Mouse (Mus musculus): ENCODE results near the gene Cab39l. TPM values are rescaled to one million over a fixed set of nuclear protein-coding genes. Genes with fewer than 3 reads are reported as not detected.

The Cab39l gene
- polyA plus RNA-seq, 1 experiment from 2014 or later, result 26.5 TPM

GRCm38 (mm10) chr14:59530801-59531200 lies 90.0 kb downstream of the Cab39l start:
- H3K4me3 ChIP-seq (replicated peaks; ENCODE audit: low read depth, low read length), result no peak overlapping the region
- no peak overlapping the region for H3K9ac ChIP-seq (replicated peaks; ENCODE audit: low read length)
- H3K36me3 ChIP-seq (ENCODE audit: control insufficient read depth, insufficient read depth, low read length), result no peaks in the 10 kb centered on the region
- no peaks in the 10 kb centered on the region for H3K4me1 ChIP-seq (ENCODE audit: control insufficient read depth, insufficient read depth, low read length)
- no peak for ATAC-seq (ENCODE audit: low FRiP score, low TSS enrichment)
- H3K27ac ChIP-seq (replicated peaks; ENCODE audit: low read depth, low read length), result no peak overlapping the region
- no peak overlapping the region for H3K4me2 ChIP-seq (ENCODE audit: low read length)
- WGBS, result 91% methylated on average over 1 of the region's 1 CpGs
- H3K27me3 ChIP-seq (ENCODE audit: control insufficient read depth, insufficient read depth, low read length), result no peaks in the 10 kb centered on the region
- no peak for DNase-seq
- no peaks in the 10 kb centered on the region for H3K9me3 ChIP-seq (ENCODE audit: control insufficient read depth, low read length)

DNA sequence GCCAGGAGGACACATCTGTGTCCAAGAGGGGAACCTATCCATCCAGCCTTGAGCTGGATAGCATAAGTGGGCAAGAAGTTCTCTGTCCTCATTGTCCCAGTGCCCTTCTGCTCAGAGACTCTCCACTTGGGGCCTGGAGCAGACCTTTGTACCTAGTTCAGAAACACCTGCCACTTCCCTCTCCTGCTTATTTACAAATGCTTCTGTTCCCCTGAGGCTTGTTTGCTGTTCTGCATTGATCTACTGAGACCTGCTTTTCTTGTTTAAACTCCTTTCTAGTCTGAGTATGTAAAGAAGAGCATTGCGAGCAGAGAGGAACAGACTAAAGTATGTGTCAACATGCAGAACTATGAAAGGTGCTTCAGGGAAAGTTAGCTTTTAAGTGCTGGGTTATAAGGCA lies 92.2 kb downstream of the Cab39l start:
- H3K27ac ChIP-seq (replicated peaks; ENCODE audit: low read depth, low read length), result no peak overlapping the region
- DNase-seq, result no peak
- H3K27me3 ChIP-seq (ENCODE audit: control insufficient read depth, insufficient read depth, low read length), result no peaks in the 10 kb centered on the region
- H3K4me2 ChIP-seq (ENCODE audit: low read length), result no peak overlapping the region
- 83% methylated on average over 1 of the region's 1 CpGs for WGBS
- ATAC-seq (ENCODE audit: low FRiP score, low TSS enrichment), result no peak
- H3K36me3 ChIP-seq (ENCODE audit: control insufficient read depth, insufficient read depth, low read length), result no peaks in the 10 kb centered on the region
- H3K4me3 ChIP-seq (replicated peaks; ENCODE audit: low read depth, low read length), result no peak overlapping the region
- H3K4me1 ChIP-seq (ENCODE audit: control insufficient read depth, insufficient read depth, low read length), result no peaks in the 10 kb centered on the region
- H3K9me3 ChIP-seq (ENCODE audit: control insufficient read depth, low read length), result no peaks in the 10 kb centered on the region
- H3K9ac ChIP-seq (replicated peaks; ENCODE audit: low read length), result no peak overlapping the region

GRCm38 (mm10) chr14:59533908-59534307 lies 93.1 kb downstream of the Cab39l start:
- Histone ChIP-seq H3K4me3 (replicated peaks; ENCODE audit: low read depth, low read length) (no peak overlapping the region), H3K4me2 (ENCODE audit: low read length) (no peak overlapping the region), H3K27me3 (ENCODE audit: control insufficient read depth, insufficient read depth, low read length) (no peaks in the 10 kb centered on the region), H3K36me3 (ENCODE audit: control insufficient read depth, insufficient read depth, low read length) (no peaks in the 10 kb centered on the region), H3K27ac (replicated peaks; ENCODE audit: low read depth, low read length) (no peak overlapping the region), H3K9me3 (ENCODE audit: control insufficient read depth, low read length) (no peaks in the 10 kb centered on the region), H3K9ac (replicated peaks; ENCODE audit: low read length) (no peak overlapping the region), H3K4me1 (ENCODE audit: control insufficient read depth, insufficient read depth, low read length) (no peaks in the 10 kb centered on the region)
- peak; percentile 6 for DNase-seq
- no peak for ATAC-seq (ENCODE audit: low FRiP score, low TSS enrichment)

GRCm38 (mm10) chr14:59537829-59538432 lies 97.2 kb downstream of the Cab39l start:
- no peak overlapping the region for H3K4me3 ChIP-seq (replicated peaks; ENCODE audit: low read depth, low read length)
- WGBS, result 93% methylated on average over 4 of the region's 4 CpGs
- H3K4me1 ChIP-seq (ENCODE audit: control insufficient read depth, insufficient read depth, low read length), result no peaks in the 10 kb centered on the region
- H3K9me3 ChIP-seq (ENCODE audit: control insufficient read depth, low read length), result no peaks in the 10 kb centered on the region
- no peak overlapping the region for H3K9ac ChIP-seq (replicated peaks; ENCODE audit: low read length)
- 0 out of 2 replicates have a peak, but pooled peaks cover 4% of the 10 kb centered on the region for H3K36me3 ChIP-seq (ENCODE audit: control insufficient read depth, insufficient read depth, low read length)
- no peak overlapping the region for H3K4me2 ChIP-seq (ENCODE audit: low read length)
- no peak overlapping the region for H3K27ac ChIP-seq (replicated peaks; ENCODE audit: low read depth, low read length)
- no peak for ATAC-seq (ENCODE audit: low FRiP score, low TSS enrichment)
- no peaks in the 10 kb centered on the region for H3K27me3 ChIP-seq (ENCODE audit: control insufficient read depth, insufficient read depth, low read length)
- DNase-seq, result no peak

- Histone ChIP-seq H3K27ac (replicated peaks; ENCODE audit: low read depth, low read length) (no peak overlapping the region), H3K27me3 (ENCODE audit: control insufficient read depth, insufficient read depth, low read length) (no peaks in the 10 kb centered on the region), H3K9ac (replicated peaks; ENCODE audit: low read length) (no peak overlapping the region), H3K4me1 (ENCODE audit: control insufficient read depth, insufficient read depth, low read length) (no peaks in the 10 kb centered on the region), H3K4me3 (replicated peaks; ENCODE audit: low read depth, low read length) (no peak overlapping the region), H3K4me2 (ENCODE audit: low read length) (no peak overlapping the region), H3K36me3 (ENCODE audit: control insufficient read depth, insufficient read depth, low read length) (0 out of 2 replicates have a peak, but pooled peaks cover 4% of the 10 kb centered on the region), H3K9me3 (ENCODE audit: control insufficient read depth, low read length) (no peaks in the 10 kb centered on the region)
- ATAC-seq (ENCODE audit: low FRiP score, low TSS enrichment), result no peak
- 89% methylated on average over 2 of the region's 2 CpGs for WGBS
- no peak for DNase-seq
These were observed 99.5 kb downstream of the Cab39l start for GRCm38 (mm10) chr14:59540230-59540629.

DNA sequence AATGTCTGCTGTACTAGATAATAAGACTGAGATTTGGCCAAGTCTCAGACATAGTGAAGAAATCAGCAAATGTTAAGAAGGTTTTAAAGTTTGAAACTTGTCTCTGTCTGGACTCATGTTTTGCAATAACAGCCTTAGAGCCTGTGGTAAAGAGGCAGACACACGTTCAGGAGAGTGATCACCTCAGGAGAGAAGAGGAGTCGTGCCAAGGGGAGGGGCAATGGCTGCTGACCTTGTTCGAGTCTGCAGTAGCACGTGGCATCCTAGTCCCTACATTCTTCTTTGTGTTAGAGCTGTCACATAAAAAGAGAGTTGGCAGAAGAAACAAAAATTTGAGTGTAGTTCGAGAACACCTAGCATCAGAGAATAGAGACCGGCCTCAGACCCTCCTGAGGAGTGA lies 100.0 kb downstream of the Cab39l start:
- DNase-seq (no peak), ATAC-seq (ENCODE audit: low FRiP score, low TSS enrichment) (no peak)
- Histone ChIP-seq H3K4me2 (ENCODE audit: low read length) (no peak overlapping the region), H3K27me3 (ENCODE audit: control insufficient read depth, insufficient read depth, low read length) (no peaks in the 10 kb centered on the region), H3K4me3 (replicated peaks; ENCODE audit: low read depth, low read length) (no peak overlapping the region), H3K36me3 (ENCODE audit: control insufficient read depth, insufficient read depth, low read length) (0 out of 2 replicates have a peak, but pooled peaks cover 4% of the 10 kb centered on the region), H3K4me1 (ENCODE audit: control insufficient read depth, insufficient read depth, low read length) (no peaks in the 10 kb centered on the region), H3K9ac (replicated peaks; ENCODE audit: low read length) (no peak overlapping the region), H3K27ac (replicated peaks; ENCODE audit: low read depth, low read length) (no peak overlapping the region), H3K9me3 (ENCODE audit: control insufficient read depth, low read length) (no peaks in the 10 kb centered on the region)
- WGBS, result 88% methylated on average over 6 of the region's 6 CpGs

DNA sequence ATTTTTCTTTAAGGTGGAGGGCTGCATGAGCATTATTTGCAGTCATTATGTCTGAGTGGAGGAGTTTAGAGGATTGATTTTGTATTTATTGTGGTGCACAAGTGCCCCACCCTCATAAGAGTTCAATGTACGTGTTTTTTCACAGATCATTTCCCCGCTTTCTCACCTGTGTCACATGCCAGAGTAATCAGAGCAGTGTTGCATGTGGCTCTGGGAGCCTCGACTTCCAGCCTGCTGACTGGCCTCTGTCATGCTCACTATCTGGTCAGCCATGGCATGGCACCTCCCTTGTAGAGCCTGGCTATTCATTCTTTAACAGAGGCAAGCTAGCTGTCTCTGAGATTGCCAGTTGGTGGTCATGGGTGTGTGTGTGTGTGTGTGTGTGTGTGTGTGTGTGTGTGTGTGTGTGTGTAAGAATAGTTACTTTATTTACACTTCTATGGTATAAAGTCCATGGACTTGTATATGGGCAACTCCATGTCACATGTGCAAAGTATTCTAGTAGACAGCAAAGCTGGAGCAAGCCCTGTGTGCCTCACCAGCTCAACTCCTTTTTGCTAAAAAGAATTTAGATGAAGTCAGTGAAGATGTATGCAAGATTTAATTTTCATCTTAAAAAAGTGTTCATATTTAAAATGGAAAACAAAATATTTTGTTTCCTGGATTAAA lies 102.5 kb downstream of the Cab39l start:
- no peak overlapping the region for H3K4me3 ChIP-seq (replicated peaks; ENCODE audit: low read depth, low read length)
- H3K4me1 ChIP-seq (ENCODE audit: control insufficient read depth, insufficient read depth, low read length), result no peaks in the 10 kb centered on the region
- no peak overlapping the region for H3K4me2 ChIP-seq (ENCODE audit: low read length)
- ATAC-seq (ENCODE audit: low FRiP score, low TSS enrichment) (no peak), DNase-seq (no peak)
- no peaks in the 10 kb centered on the region for H3K9me3 ChIP-seq (ENCODE audit: control insufficient read depth, low read length)
- no peak overlapping the region for H3K9ac ChIP-seq (replicated peaks; ENCODE audit: low read length)
- 88% methylated on average over 3 of the region's 3 CpGs for WGBS
- H3K27me3 ChIP-seq (ENCODE audit: control insufficient read depth, insufficient read depth, low read length), result no peaks in the 10 kb centered on the region
- H3K27ac ChIP-seq (replicated peaks; ENCODE audit: low read depth, low read length), result no peak overlapping the region
- 0 out of 2 replicates have a peak, but pooled peaks cover 4% of the 10 kb centered on the region for H3K36me3 ChIP-seq (ENCODE audit: control insufficient read depth, insufficient read depth, low read length)

GRCm38 (mm10) chr14:59543956-59544355 lies 103.2 kb downstream of the Cab39l start:
- DNase-seq, result no peak

More at GRCm38 (mm10) chr14:59543956-59544355, 103.2 kb downstream of the Cab39l start:
- WGBS, result 76% methylated on average over 5 of the region's 5 CpGs
- H3K27me3 ChIP-seq (ENCODE audit: control insufficient read depth, insufficient read depth, low read length), result no peaks in the 10 kb centered on the region
- no peak overlapping the region for H3K4me3 ChIP-seq (replicated peaks; ENCODE audit: low read depth, low read length)
- H3K4me2 ChIP-seq (ENCODE audit: low read length), result no peak overlapping the region
- no peaks in the 10 kb centered on the region for H3K4me1 ChIP-seq (ENCODE audit: control insufficient read depth, insufficient read depth, low read length)
- H3K9ac ChIP-seq (replicated peaks; ENCODE audit: low read length), result no peak overlapping the region
- H3K36me3 ChIP-seq (ENCODE audit: control insufficient read depth, insufficient read depth, low read length), result 0 out of 2 replicates have a peak, but pooled peaks cover 4% of the 10 kb centered on the region
- ATAC-seq (ENCODE audit: low FRiP score, low TSS enrichment), result no peak
- H3K27ac ChIP-seq (replicated peaks; ENCODE audit: low read depth, low read length), result no peak overlapping the region
- H3K9me3 ChIP-seq (ENCODE audit: control insufficient read depth, low read length), result no peaks in the 10 kb centered on the region
